Mouse (Mus musculus): ENCODE data around the gene Ctdnep1. TPM values are rescaled to one million over a fixed set of nuclear protein-coding genes. Genes with fewer than 3 reads are reported as not detected.
"Not testable (repeated sequence)": the region's sequence is repeated elsewhere in the genome, so short reads cannot be mapped to it uniquely, and the experiment has no call there.

Gene Ctdnep1
- total RNA-seq, 2 experiments from 2014 or later = 19.3 to 254 TPM

GRCm38 (mm10) chr11:69948763-69949150, 32.2 kb upstream of the Ctdnep1 start:
- ATAC-seq (replicated peaks; ENCODE audit: poor library complexity, severe bottlenecking) = peak; percentile 74

GRCm38 (mm10) chr11:69950807-69951459, 30.0 kb upstream of the Ctdnep1 start:
- ATAC-seq (replicated peaks; ENCODE audit: poor library complexity, severe bottlenecking) = no peak

- ATAC-seq (replicated peaks; ENCODE audit: poor library complexity, severe bottlenecking) = no peak
Measured at GRCm38 (mm10) chr11:69952274-69952673, 28.7 kb upstream of the Ctdnep1 start.

GRCm38 (mm10) chr11:69953267-69953915, 27.6 kb upstream of the Ctdnep1 start:
- no peak; the same call in 1 of the 2 replicates for ATAC-seq (replicated peaks; ENCODE audit: poor library complexity, severe bottlenecking)

- not testable (repeated sequence) for ATAC-seq (replicated peaks; ENCODE audit: poor library complexity, severe bottlenecking)
Measured at GRCm38 (mm10) chr11:69955618-69956017, 25.3 kb upstream of the Ctdnep1 start.

DNA sequence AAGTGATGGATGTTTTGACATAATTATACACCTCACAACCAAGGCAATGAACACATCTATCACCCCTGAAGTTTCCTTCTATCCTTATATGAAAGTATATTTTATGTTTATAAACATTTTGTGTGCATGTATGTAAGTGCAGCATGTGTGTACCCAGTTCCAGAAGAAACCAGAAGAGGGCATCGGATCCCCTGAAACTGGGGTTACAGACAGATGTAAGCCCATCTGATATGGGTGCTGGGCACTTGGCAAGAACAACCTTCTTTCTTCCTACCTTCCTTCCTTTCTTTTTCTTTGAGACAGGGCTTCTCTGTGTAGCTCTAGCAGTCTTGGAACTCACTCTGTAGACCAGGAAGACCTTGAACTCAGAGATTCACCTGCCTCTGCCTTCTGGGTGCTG, 24.7 kb upstream of the Ctdnep1 start:
- ATAC-seq (replicated peaks; ENCODE audit: poor library complexity, severe bottlenecking) = no peak

- ATAC-seq (replicated peaks; ENCODE audit: poor library complexity, severe bottlenecking) = 0 out of 2 replicates have a peak, but pooled peaks have one; percentile 27
Measured at GRCm38 (mm10) chr11:69960616-69961015, 20.3 kb upstream of the Ctdnep1 start.

- peak; percentile 42 for ATAC-seq (replicated peaks; ENCODE audit: poor library complexity, severe bottlenecking)
Measured at GRCm38 (mm10) chr11:69961841-69962240, 19.1 kb upstream of the Ctdnep1 start.

DNA sequence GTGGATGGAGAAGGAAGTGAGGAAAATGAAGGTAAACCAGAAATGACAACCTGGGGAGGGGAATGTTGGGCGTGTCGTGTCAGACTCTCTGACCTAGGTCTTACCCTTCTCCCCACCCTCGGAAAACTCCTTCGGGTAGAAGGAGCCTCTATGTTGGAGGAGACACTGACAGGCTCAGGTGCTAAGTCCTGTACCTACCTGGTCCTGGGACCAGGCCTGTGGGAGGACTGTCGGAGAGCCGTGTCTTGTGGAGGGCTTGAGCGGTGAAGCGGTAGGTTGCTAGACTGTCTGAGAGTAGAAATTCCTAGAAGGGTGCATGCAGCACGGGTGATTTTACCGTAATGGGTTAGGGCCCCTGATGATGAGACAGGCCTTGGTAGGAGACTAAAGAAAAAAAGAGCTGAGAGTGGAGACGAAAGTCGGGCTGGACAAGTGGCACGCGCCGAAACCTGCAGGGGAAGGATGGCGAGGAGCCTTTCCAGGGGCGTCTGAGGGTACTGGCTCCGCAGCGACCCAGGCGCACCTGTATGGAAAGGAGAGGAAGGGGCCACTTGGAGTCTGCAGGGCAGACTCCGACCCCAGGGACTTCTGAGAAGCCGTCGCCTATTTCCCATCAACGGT, 16.2 kb upstream of the Ctdnep1 start, which contains the start of gene Cldn7:
Gene Cldn7 (plus strand): TSS at position 130 of the 621 bp plus-strand sequence.
- ATAC-seq (replicated peaks; ENCODE audit: poor library complexity, severe bottlenecking) = no peak

DNA sequence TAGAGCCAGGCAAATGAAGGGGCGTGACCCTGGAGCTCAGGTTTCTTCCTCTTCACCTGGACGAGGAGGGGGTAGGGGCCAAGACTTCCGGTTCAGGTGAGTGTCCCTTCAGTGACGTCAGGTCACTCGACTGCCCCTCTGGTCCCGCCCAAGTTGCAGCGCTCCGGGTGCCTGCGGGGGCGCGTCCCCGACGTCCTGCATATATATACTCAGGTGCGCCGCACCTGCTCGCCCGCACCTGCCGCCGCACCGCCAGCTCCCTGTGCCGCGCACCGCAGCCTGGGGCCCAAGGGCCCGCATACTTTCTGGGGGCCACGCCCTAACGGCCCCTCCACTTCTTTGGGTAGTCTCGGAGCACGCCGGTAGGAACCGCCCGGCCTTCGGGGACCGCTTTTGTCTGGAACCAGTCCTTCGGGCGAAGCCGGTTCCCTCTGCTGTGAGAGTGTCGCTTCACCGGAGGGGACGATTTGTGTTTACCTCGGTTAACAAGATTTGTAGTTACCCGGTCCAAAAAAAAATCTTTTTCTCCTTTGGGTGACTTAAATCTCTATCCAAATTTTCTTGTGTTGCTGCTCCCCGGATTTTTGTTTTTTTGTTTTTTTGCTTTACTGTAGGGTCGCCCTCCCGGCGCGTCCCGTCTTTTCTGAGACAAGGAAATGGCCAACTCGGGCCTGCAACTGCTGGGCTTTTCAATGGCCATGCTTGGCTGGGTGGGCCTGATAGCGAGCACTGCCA, 15.5 kb upstream of the Ctdnep1 start:
- no peak for ATAC-seq (replicated peaks; ENCODE audit: poor library complexity, severe bottlenecking)

DNA sequence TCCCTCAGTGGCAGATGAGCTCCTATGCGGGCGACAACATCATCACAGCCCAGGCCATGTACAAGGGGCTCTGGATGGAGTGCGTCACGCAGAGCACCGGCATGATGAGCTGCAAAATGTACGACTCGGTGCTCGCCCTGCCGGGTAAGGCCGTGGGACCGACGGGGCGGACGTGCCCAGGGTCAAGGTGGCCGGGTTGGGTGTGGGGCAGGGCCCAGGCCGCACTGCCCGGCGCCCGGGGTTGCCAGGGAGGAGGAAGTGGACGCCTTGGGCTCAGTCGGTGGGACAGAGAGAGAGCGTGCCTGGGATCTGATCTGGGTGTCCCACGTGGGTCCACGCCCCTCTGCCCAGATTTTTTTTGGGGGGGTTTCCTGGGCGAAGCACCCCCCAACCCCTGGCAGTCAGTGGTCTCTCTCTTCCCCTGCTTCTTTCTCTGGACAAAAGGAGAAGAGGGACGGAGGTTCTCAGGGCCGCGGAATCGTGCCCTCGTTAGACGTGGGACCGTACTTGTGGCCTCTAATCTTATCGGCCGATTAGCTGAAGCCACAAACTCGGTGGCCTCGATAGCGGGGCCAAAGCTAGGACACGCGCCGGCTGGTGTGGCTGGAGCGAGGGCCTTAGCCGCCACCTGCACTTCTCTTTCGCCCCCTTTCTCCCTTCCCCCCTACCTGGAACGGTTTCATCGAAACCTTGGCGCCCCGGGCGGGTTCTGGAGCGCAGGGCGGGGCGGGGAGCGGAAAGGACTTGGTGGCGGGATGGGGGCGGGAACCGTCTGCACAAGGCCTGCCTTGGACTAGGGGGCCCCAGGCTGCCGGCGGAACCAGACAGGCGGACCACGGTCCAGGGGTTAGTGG, 14.7 kb upstream of the Ctdnep1 start:
- peak; percentile 66 for ATAC-seq (replicated peaks; ENCODE audit: poor library complexity, severe bottlenecking)

DNA sequence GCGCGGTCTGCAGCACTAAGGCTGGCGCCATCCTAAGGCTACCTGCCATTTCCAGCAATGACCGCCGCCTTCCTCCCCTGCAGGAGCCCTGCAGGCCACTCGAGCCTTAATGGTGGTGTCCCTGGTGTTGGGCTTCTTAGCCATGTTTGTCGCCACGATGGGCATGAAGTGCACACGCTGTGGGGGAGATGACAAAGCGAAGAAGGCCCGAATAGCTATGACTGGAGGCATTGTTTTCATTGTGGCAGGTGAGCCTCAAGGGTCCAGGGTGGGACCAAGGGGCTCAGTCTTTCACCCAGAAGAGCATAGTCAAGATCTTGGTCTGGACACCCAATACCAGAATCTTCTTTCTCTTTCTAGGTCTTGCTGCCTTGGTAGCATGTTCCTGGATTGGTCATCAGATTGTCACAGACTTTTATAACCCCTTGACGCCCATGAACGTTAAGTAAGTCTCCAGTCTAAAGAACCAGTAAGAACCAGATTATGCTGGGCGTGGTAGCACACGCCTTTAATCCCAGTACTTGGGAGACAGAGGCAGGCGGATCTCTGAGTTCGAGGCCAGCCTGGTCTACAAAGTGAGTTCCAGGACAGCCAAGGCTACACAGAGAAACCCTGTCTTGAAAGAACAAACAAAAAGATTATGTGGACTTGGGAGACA, 14.0 kb upstream of the Ctdnep1 start:
- ATAC-seq (replicated peaks; ENCODE audit: poor library complexity, severe bottlenecking) = no peak

DNA sequence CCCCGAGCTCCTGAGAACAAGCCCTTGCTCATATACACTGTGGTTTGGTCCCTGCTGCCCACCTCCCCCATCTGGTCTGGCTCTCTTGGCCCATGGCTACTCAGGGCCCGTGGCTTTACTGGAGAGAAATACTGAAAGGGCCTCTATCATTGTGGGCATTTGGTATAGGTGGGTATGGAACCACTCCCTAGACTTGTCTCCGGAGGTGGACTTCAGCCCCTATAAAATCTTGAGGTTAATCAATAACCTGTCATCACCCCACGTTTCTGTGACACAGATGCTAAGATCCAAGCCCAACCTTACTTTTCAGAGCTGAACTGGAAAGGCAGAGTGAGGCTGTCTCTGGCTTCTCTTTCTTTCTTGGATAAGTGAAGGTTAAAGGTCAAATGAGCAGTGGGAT, 12.2 kb upstream of the Ctdnep1 start:
- no peak for ATAC-seq (replicated peaks; ENCODE audit: poor library complexity, severe bottlenecking)

GRCm38 (mm10) chr11:69970222-69970621, 10.7 kb upstream of the Ctdnep1 start:
- ATAC-seq (replicated peaks; ENCODE audit: poor library complexity, severe bottlenecking) = no peak

DNA sequence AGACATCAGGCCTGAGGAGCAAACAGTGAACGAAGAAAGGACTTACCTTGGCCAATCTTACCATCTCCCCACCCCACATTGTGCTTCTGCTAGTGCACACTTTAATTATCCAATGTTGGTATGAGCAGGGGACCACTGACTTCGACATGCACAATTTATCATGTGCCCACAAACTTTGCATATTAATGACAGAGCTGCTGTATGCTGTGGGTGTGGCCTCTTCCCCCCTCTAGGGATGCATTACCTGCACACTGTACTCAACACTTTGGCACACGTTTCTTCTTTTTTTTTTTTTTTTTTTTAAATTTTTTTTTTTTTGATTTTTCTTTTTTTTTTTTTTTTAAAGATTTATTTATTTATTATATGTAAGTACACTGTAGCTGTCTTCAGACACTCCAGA, 10.2 kb upstream of the Ctdnep1 start:
- no peak for ATAC-seq (replicated peaks; ENCODE audit: poor library complexity, severe bottlenecking)

DNA sequence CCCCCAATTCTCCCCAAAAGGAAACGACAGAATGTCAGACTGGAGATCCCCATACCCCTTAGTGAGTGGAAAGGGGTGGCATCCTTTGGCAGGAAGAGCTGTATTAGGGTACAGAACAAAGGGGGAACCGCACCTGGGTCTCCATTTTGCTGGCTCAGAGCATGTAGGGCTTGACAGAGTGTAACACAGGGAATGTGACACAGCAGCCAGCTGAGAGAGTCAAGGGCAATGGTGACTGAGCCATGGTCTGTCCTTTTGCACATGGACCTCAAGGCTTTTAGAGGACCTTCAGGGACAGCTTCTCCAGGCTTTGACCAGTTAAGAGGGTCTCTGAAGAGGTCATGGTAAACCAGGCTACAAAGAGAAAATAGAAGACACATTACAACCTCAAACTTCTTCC, 6.0 kb upstream of the Ctdnep1 start:
- ATAC-seq (replicated peaks; ENCODE audit: poor library complexity, severe bottlenecking) = no peak

GRCm38 (mm10) chr11:69976271-69976670, 4.7 kb upstream of the Ctdnep1 start:
- ATAC-seq (replicated peaks; ENCODE audit: poor library complexity, severe bottlenecking) = no peak

DNA sequence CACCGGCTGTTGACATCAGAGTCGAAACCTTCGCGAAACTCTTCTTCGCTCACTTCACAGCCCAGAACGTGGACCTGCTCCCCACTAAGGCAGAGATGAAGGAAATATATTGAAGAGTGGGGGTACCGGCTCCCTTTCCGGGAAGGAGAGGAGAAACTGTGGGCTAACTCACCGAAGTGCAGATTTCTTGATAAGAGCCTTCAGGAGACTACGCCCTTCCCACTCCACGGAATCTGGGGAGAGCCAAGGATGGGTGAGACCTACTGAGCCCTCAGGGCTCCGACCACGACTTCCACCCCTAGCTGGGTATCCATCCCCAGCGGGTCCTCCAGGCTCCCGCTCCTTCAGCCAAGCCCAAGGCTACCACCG, 1.1 kb upstream of the Ctdnep1 start:
- ATAC-seq (replicated peaks; ENCODE audit: poor library complexity, severe bottlenecking) = no peak

All from granulocyte monocyte progenitor cell, adult 5-6 weeks (primary cell).